Mouse (Mus musculus): ENCODE measurements around the gene Olfr1196. TPM values are rescaled to one million over a fixed set of nuclear protein-coding genes. Genes with fewer than 3 reads are reported as not detected.
"Not testable (repeated sequence)": the region's sequence is repeated elsewhere in the genome, so short reads cannot be mapped to it uniquely, and the experiment has no call there.

Olfr1196 gene
- total RNA-seq (2021): not detected

- DNase-seq: no peak
Observed at GRCm38 (mm10) chr2:88704497-88704896, at the start of gene Olfr1196. Gene Olfr1196 (minus strand): TSS chr2:88704597.

- no peak for DNase-seq
Observed at GRCm38 (mm10) chr2:88751270-88751669, 46.9 kb upstream of the Olfr1196 start, which contains the start of gene Olfr1198. Gene Olfr1198 (minus strand): TSS chr2:88751370.

GRCm38 (mm10) chr2:88743379-88743778 is 39.0 kb upstream of the Olfr1196 start:
- no peak for DNase-seq

- DNase-seq: no peak
Observed at GRCm38 (mm10) chr2:88732266-88732665, 27.9 kb upstream of the Olfr1196 start, which contains the start of gene Olfr1197. Gene Olfr1197 (minus strand): TSS chr2:88732366.

- DNase-seq: no peak
Observed at GRCm38 (mm10) chr2:88689087-88689486, 15.3 kb downstream of the Olfr1196 start, which contains the start of gene Olfr1195. Gene Olfr1195 (minus strand): TSS chr2:88689187.

GRCm38 (mm10) chr2:88675328-88675727 is 29.1 kb downstream of the Olfr1196 start, which contains the start of gene Olfr1193:
Gene Olfr1193 (plus strand): TSS chr2:88675628.
- DNase-seq: not testable (repeated sequence)

GRCm38 (mm10) chr2:88648209-88648608 is 56.2 kb downstream of the Olfr1196 start, which contains the start of gene Olfr1192-ps1:
Gene Olfr1192-ps1 (plus strand): TSS chr2:88648509.
- DNase-seq: no peak

Other genes with a start within 250 kb of the Olfr1196 start
- not detected for gene Olfr1183, start 249.7 kb downstream of the Olfr1196 start, total RNA-seq (2021)
- gene Olfr1184, start 221.0 kb downstream of the Olfr1196 start, total RNA-seq (2021): not detected
- not detected for gene Olfr1185-ps1, start 211.3 kb downstream of the Olfr1196 start, total RNA-seq (2021)
- gene Olfr1186, start 186.0 kb downstream of the Olfr1196 start, total RNA-seq (2021): not detected
- gene Olfr1188, start 147.7 kb downstream of the Olfr1196 start, total RNA-seq (2021): not detected
- not detected for gene Olfr1189, start 118.1 kb downstream of the Olfr1196 start, total RNA-seq (2021)
- not detected for gene Olfr1191-ps1, start 64.1 kb downstream of the Olfr1196 start, total RNA-seq (2021)
- gene Olfr1192-ps1, start 56.1 kb downstream of the Olfr1196 start, total RNA-seq (2021): not detected
- gene Olfr1193, start 29.0 kb downstream of the Olfr1196 start, total RNA-seq (2021): not detected
- gene Olfr1195, start 15.4 kb downstream of the Olfr1196 start, total RNA-seq (2021): not detected
- gene Olfr1197, start 27.8 kb upstream of the Olfr1196 start, total RNA-seq (2021): not detected
- not detected for gene Olfr1198, start 46.8 kb upstream of the Olfr1196 start, total RNA-seq (2021)
- gene Olfr1199, start 55.9 kb upstream of the Olfr1196 start, total RNA-seq (2021): not detected
- not detected for gene Olfr1200, start 65.9 kb upstream of the Olfr1196 start, total RNA-seq (2021)
- not detected for gene Olfr1201, start 88.4 kb upstream of the Olfr1196 start, total RNA-seq (2021)
- gene Olfr1202, start 109.9 kb upstream of the Olfr1196 start, total RNA-seq (2021): not detected
- not detected for gene Olfr1205, start 125.1 kb upstream of the Olfr1196 start, total RNA-seq (2021)
- not detected for gene Olfr1204, start 144.7 kb upstream of the Olfr1196 start, total RNA-seq (2021)
- not detected for gene Olfr1206, start 158.6 kb upstream of the Olfr1196 start, total RNA-seq (2021)
- gene Olfr1208, start 197.7 kb upstream of the Olfr1196 start, total RNA-seq (2021): not detected
- gene Olfr1209, start 210.6 kb upstream of the Olfr1196 start, total RNA-seq (2021): not detected
- not detected for gene Olfr1211, start 233.5 kb upstream of the Olfr1196 start, total RNA-seq (2021)
- gene Olfr1212, start 249.4 kb upstream of the Olfr1196 start, total RNA-seq (2021): not detected